Mouse (Mus musculus) ES-Bruce4 (cell line): Measurements from ENCODE around the gene Syt6.

Experiments
- CTCF ChIP-seq: IDR thresholded peaks from one replicate; pipeline ENCODE4 v1.8.1; 2011; ENCODE audit warnings: low read depth, low read length
- POLR2A ChIP-seq: IDR thresholded peaks from one replicate; pipeline ENCODE4 v1.8.1; 2011; ENCODE audit warnings: low read length; ENCODE audit not compliant: insufficient read depth

- no peak for TF ChIP-seq CTCF
- no peak for TF ChIP-seq POLR2A
Measured at GRCm38 (mm10) chr3:103660012-103660411, 85.0 kb downstream of the Syt6 start.
